ENCODE assay signal across 8 mouse cellular contexts in the genomic region with DNA sequence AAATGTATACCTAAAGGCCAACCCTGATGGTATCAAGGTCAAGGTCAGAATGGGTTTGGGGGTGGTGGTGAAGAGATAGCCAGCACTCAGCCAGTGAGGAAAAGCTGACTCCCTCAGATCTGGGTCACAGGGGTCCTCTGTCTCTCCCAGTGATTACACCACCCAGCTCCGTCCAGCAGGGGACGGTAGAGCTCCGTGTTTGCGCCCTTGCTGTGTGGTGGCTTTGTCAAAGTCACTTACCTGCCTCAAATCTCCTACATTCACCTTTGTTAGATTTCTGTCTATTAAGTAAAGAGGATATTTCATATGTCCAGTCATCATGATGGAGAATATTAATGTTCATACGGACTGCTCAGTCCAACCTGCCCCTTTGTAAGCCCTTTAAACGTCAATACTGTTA. TPM values are rescaled to one million over a fixed set of nuclear protein-coding genes. Genes with fewer than 3 reads are reported as not detected.
A peak's percentile ranks its signal among the peaks of the same experiment; 100 is the strongest.
DNase-seq lines count a peak whose midpoint lies in the region; ATAC-seq lines count a peak whose summit lies in the region.

No protein-coding gene starts in this region.

- peak; percentile 21 for DNase-seq in gastrocnemius, adult 18-20 months (ENCODE audit: low spot score)
- no peak for DNase-seq in gastrocnemius, postnatal 25 days
- peak; percentile 41 for DNase-seq in ovary, postnatal 36 days (ENCODE audit: low spot score)
- DNase-seq in ovary, postnatal 10 days (ENCODE audit: low spot score), result no peak
- DNase-seq in adrenal gland, postnatal 36 days, result peak; percentile 50 to 69
- peak; percentile 56 for DNase-seq in lung, postnatal 25 days (ENCODE audit: low spot score)
- DNase-seq in adipocyte (ENCODE audit: low spot score), result no peak

- ATAC-seq in hematopoietic stem cell, adult 5-6 weeks (replicated peaks in 1 of 2; ENCODE audit: insufficient read depth in 1 of 2, low FRiP score in 2 of 2, low TSS enrichment in 1 of 2, low read depth in 1 of 2, poor library complexity in 2 of 2, severe bottlenecking in 2 of 2), result peak; percentile 75 to 78; a peak in 3 of 4 replicates

RNA-seq across cellular contexts. Expression of gene Adamts17, which starts 19.5 kb away (rescaled TPM):
- total RNA-seq in gastrocnemius, adult 18-20 months (2021), result under 1 TPM in 1 of 2 experiments, not detected in 1; 0.50 TPM
- 1 to 10 TPM in 1 of 2 experiments, under 1 TPM in 1; 0.67 to 1.2 TPM for total RNA-seq in gastrocnemius, postnatal 25 days (2021)
- total RNA-seq in adrenal gland, postnatal 36 days (2021), result 1 to 10 TPM; 2.5 to 4.1 TPM
- 0.84 and 5.2 TPM in 2 replicates for total RNA-seq in hematopoietic stem cell, adult 5-6 weeks (2017)

Comparison
In these comparisons a context has a peak if more than half of its experiments do, and no peak if none do; other contexts are left out.
1. DNase-seq: peak in gastrocnemius, adult 18-20 months (single experiment), ovary, postnatal 36 days (single experiment), adrenal gland, postnatal 36 days (2 of 2) and lung, postnatal 25 days (single experiment); none in gastrocnemius, postnatal 25 days (single experiment), ovary, postnatal 10 days (single experiment) and adipocyte (single experiment).